Mouse (Mus musculus) kidney, adult 8-10 months (tissue): ENCODE data around the gene Bpifa1.
"Not testable (repeated sequence)": the region's sequence is repeated elsewhere in the genome, so short reads cannot be mapped to it uniquely, and the experiment has no call there.

Source experiments
- DNase-seq, 2 experiments: peaks; one replicate each; pipeline ENCODE4 v3.0.0; 2022

The Bpifa1 gene

GRCm38 (mm10) chr2:154142580-154142979 is at the start of gene Bpifa1:
Gene Bpifa1, plus strand, starts transcription at chr2:154142880.
- DNase-seq = no peak

DNA sequence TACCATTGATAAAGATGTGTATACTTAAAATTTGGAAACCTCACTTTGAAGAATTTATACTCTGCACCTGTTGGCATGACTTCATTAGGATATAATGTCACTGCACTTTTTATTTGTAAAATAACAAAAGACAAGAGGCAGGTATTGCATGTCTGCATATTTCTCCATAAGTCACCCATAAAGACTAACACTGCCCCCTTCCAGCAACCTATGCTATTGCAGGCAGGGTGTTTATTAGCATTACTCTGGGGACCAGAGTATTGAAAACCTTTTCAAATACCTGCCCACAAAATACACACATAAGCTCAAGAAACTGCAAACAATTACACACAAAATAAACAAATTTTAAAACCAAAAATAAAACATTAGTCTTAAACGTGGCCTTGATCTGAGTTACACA is 44.9 kb upstream of the Bpifa1 start:
- DNase-seq = no peak

GRCm38 (mm10) chr2:154117381-154117780 is 25.3 kb upstream of the Bpifa1 start:
- no peak for DNase-seq

GRCm38 (mm10) chr2:154130120-154130519 is 12.6 kb upstream of the Bpifa1 start, which contains the start of gene Bpifa3:
Gene Bpifa3, plus strand, starts transcription at chr2:154130336.
- DNase-seq = no peak

DNA sequence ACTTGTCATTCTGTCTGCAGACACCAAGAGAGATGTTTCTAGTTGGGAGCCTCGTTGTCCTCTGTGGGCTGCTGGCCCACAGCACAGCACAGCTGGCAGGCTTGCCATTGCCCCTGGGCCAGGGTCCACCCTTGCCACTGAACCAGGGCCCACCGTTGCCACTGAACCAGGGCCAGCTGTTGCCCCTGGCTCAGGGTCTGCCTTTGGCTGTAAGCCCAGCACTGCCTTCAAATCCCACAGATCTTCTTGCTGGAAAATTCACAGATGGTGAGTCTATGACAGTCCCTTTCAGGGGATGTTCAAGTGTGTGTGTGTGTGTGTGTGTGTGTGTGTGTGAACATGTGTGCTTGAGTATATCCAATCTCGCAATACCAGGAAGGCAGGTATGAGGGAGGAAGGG is 1.1 kb downstream of the Bpifa1 start:
- DNase-seq = no peak

GRCm38 (mm10) chr2:154147496-154147895 is 4.8 kb downstream of the Bpifa1 start:
- no peak for DNase-seq

DNA sequence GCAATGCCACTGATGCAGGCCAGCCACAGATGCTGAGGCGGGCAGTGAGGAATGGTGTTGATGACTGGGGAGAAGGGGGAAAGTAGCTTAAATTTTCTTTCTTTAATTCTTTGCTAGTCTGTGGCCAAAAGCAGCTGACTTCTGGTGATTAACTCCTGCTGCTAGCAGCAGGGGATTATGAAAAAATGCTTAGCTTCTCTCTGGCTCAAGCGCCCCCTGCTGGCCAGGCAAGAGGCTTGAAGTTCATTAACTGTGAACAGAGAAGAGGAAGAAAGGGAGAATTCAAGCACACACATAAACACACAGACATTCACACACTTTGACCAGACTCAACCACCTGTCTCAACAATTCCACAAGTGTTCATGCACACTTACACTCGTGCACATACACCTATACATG is 15.8 kb downstream of the Bpifa1 start:
- peak in 1 of 2 experiments; percentile 16 for DNase-seq

GRCm38 (mm10) chr2:154162307-154162706 is 19.6 kb downstream of the Bpifa1 start, which contains the start of gene Bpifa5:
Gene Bpifa5, plus strand, starts transcription at chr2:154162607.
- DNase-seq = no peak

DNA sequence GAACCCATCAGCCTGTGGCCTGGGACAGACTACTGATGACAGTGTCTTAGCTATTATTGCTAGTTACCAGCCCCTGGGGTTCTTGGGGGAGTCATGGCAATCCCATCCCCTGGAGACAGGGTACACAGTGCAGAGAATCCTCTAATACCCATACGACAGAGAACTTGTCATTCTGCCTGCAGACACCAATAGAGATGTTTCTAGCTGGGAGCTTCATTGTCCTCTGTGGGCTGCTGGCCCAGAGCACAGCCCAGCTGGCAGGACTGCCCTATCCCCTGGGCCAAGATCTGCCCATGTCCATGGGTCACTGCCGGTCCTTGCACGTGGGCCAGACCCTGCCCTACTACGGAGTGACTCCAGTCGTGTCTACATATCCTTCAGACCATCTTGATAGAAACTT is 20.6 kb downstream of the Bpifa1 start:
- no peak for DNase-seq

- peak; percentile 35 to 73 for DNase-seq
Measured at GRCm38 (mm10) chr2:154169172-154169571, 26.5 kb downstream of the Bpifa1 start.

DNA sequence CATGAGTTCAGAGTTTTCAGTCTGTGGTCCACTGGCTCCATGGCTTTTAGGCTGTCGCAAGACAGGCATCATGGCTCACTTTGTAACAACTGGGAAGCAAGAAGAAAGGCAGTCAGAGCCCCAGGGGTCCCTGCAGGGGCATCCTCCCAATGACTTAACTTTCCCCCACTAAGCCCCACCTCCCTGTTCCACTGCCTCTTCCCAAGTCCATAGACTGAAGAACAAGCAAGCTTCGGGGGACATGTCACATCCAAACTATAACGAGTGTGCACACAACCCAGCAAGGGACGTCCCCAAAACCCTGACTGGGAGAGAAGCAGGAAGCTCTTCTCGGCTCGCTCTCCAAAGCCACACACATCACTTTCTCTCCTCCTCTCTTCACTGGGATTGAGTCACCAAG is 28.9 kb downstream of the Bpifa1 start:
- no peak for DNase-seq

GRCm38 (mm10) chr2:154173313-154173712 is 30.6 kb downstream of the Bpifa1 start:
- no peak for DNase-seq

GRCm38 (mm10) chr2:154181900-154182299 is 39.2 kb downstream of the Bpifa1 start:
- not testable (repeated sequence) for DNase-seq

- DNase-seq = not testable (repeated sequence)
Measured at GRCm38 (mm10) chr2:154183061-154183460, 40.4 kb downstream of the Bpifa1 start.

- no peak for DNase-seq
Measured at GRCm38 (mm10) chr2:154185319-154185718, 42.6 kb downstream of the Bpifa1 start.

DNA sequence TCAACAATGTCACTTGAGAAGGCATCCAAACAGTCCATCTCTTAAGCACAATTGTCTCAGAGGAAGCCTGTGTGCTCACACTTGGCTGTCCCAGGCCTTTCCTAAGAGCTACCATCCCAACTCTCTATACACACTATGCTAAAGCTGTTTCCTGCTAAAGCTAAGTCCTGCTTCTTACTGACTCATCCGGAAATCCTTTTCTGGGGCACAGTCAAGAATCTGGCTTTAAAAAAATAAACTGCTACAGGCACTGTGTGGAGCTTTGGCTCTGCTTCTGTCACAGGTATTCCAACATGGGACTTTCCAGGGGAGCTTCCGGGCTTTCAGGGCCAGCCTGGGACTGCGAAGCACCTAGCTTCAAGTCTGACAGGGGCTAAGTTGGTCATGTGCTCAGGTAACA is 43.1 kb downstream of the Bpifa1 start:
- no peak for DNase-seq

DNA sequence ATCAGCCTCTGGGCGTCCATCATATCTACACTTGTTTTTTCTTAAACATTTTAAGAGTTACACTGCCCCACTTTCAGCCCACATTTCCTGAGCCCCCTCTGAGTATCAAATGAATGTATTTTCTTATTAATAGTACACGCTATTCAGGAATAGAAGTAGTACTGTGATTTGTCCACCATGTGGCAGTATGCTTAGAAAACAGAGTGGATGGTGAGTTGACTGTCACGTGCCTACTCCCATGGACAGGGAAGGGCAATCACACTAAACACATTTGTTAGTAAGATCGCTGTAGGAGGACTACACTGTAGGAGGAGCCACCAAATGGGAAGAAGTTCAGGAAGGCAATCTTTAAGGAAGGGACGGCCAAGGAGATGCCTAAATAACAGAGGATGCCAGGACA is 44.8 kb downstream of the Bpifa1 start:
- no peak for DNase-seq

DNA sequence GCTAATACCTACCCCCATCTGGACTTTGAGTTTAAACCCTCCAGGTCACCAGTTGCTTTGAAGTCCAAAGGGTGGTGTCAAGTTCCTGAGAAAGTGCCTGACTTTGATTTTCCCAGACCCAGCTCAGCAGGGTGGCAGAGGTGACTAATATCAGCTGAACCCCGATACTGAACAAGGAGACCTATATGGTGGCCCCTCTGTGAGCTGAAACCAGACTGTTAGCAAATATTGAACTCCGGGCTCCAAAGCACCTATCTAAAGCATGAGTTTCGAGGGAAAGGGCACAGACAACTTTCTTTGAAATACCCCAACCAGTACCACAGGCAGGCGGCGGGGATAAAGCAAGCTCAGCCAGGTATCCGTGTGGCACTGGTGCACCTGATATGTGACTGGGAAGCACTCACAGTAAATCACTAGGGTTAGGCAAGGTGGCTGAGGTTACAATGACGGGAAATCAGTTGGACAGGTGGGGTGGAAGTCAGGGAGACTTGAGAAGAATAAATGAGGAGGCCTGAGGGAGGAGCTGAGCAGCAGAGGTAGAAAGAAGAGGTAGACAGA is 47.3 kb downstream of the Bpifa1 start:
- DNase-seq = no peak

DNA sequence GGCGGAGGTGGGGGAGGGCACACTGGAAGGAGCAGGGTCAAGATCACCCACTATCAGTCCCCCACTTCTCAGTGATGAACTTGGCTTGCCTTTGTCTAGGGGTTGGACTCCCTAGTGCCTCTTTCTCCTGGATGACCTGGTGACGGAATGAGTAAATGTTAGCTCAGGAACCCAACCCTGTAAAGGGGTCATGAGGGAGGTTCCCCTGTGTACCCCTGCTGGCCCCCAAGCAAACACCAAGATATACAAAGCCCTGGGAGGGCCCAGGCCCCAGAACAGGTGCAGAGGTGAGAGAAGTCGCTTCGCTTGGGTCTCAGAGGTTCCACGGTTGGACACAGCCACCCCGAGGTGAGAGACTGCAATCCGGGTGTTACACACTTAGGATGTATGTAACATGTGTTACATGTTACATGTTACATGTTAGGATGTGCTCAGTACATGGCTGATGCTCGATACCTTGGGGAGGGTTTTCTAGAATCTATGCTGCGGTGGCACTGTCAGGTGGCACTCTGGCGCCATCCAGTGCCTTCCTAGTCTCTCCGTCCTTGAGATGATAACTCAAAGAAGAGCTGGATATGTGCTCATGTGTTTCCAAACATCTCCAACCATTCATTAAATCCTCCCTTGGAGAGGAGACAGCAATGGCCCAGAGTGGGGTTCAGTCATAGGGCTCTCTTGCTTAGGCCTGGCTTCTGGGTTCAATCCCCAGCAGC is 48.0 kb downstream of the Bpifa1 start, which contains the start of gene Bpifb1:
Gene Bpifb1 (plus strand): TSS at position 273 of the 713 bp plus-strand sequence.
- DNase-seq = no peak

DNA sequence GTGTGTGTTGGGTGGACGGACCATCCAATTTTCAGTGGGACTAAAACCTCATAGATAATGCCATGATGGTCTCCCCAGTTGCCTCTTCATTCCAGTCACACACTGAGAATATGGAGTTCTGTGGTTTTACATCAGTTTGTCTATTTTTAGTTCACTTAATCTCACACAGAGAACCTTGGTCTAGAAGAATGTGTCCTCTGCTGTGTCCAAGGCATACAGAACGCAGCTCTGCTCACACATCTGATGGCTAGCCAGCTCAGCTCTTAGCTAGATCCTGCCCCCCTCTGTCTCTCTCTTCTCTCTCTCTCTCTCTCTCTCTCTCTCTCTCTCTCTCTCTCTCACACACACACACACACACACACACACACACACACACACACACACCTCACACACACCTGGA is 49.5 kb downstream of the Bpifa1 start:
- DNase-seq = no peak

DNA sequence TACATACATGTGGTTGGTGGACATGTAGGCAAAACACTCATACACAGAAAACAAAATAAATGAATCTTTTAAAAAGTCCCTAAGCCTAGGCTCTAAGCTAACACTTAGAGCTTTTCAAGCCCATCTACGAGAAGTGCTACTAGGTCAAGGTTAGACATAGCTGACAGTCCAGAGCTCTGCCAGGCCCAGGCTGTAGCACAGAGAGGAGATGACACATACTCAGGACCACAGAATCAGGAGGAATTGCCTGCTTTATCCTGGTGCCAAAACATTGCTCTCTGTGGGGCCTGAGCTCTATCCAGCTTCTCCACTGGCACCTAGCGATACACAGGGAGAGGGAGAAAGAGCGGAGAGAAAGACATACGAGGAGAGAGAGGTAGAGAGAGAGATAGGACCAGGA is 50.4 kb downstream of the Bpifa1 start:
- no peak for DNase-seq

DNA sequence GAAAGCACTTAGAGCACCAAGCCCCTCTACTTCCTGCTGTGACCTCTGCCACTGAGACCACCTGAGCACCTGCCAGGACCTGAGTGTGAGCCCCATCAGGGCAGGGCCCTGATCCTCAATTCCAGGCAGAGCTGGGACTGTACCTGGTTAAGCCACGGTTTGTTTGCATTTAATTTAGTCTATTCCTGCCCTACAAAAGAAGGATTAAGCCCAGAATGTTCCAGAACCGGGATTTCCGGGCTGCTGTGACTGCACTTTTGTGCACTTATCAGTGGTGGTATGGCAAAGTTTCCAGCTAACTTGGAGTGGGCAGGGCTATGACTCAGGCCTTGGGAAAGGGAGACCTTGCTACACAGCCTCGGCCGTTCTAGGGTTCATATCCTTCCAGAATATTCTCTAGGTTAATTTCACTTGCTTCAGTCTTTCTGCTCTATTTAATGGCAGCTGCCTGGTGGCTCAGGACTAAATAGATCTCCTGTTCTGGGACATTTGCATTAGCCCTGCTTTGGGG is 51.4 kb downstream of the Bpifa1 start:
- no peak for DNase-seq

- DNase-seq = no peak
Measured at GRCm38 (mm10) chr2:154197036-154197435, 54.4 kb downstream of the Bpifa1 start.
